Mouse (Mus musculus): ENCODE data around the gene Gsg1l.

Gsg1l gene

GRCm38 (mm10) chr7:126082286-126082741 is at the start of gene Gsg1l:
TSS of gene Gsg1l (minus strand) at chr7:126082411.
- ATAC-seq (ENCODE audit: low TSS enrichment), result peak; percentile 28; the same call in 1 of the 2 replicates

GRCm38 (mm10) chr7:126127673-126128072 is 45.5 kb upstream of the Gsg1l start:
- no peak for ATAC-seq (ENCODE audit: low TSS enrichment)

GRCm38 (mm10) chr7:126126502-126126901 is 44.3 kb upstream of the Gsg1l start:
- ATAC-seq (ENCODE audit: low TSS enrichment), result no peak

GRCm38 (mm10) chr7:126121533-126121932 is 39.3 kb upstream of the Gsg1l start:
- no peak for ATAC-seq (ENCODE audit: low TSS enrichment)

GRCm38 (mm10) chr7:126119819-126120218 is 37.6 kb upstream of the Gsg1l start:
- ATAC-seq (ENCODE audit: low TSS enrichment), result no peak

- peak; percentile 36; the same call in 1 of the 2 replicates for ATAC-seq (ENCODE audit: low TSS enrichment)
Observed at GRCm38 (mm10) chr7:126113263-126113662, 31.1 kb upstream of the Gsg1l start.

GRCm38 (mm10) chr7:126111230-126111629 is 29.0 kb upstream of the Gsg1l start:
- ATAC-seq (ENCODE audit: low TSS enrichment), result no peak

- ATAC-seq (ENCODE audit: low TSS enrichment), result no peak
Observed at GRCm38 (mm10) chr7:126109898-126110297, 27.7 kb upstream of the Gsg1l start.

- ATAC-seq (ENCODE audit: low TSS enrichment), result peak; percentile 33; the same call in 1 of the 2 replicates
Observed at GRCm38 (mm10) chr7:126100440-126100839, 18.2 kb upstream of the Gsg1l start.

GRCm38 (mm10) chr7:126099835-126100234 is 17.6 kb upstream of the Gsg1l start:
- ATAC-seq (ENCODE audit: low TSS enrichment), result no peak

GRCm38 (mm10) chr7:126099163-126099775 is 17.1 kb upstream of the Gsg1l start:
- ATAC-seq (ENCODE audit: low TSS enrichment), result no peak

GRCm38 (mm10) chr7:126097219-126097915 is 15.2 kb upstream of the Gsg1l start:
- no peak for ATAC-seq (ENCODE audit: low TSS enrichment)

- ATAC-seq (ENCODE audit: low TSS enrichment), result no peak
Observed at GRCm38 (mm10) chr7:126096596-126096995, 14.4 kb upstream of the Gsg1l start.

GRCm38 (mm10) chr7:126094738-126095137 is 12.5 kb upstream of the Gsg1l start:
- ATAC-seq (ENCODE audit: low TSS enrichment), result no peak

- peak; percentile 66 for ATAC-seq (ENCODE audit: low TSS enrichment)
Observed at GRCm38 (mm10) chr7:126093162-126093561, 11.0 kb upstream of the Gsg1l start.

GRCm38 (mm10) chr7:126089782-126090181 is 7.6 kb upstream of the Gsg1l start:
- ATAC-seq (ENCODE audit: low TSS enrichment), result peak; percentile 45

GRCm38 (mm10) chr7:126088155-126088554 is 5.9 kb upstream of the Gsg1l start:
- no peak for ATAC-seq (ENCODE audit: low TSS enrichment)

- ATAC-seq (ENCODE audit: low TSS enrichment), result no peak
Observed at GRCm38 (mm10) chr7:126087602-126088001, 5.4 kb upstream of the Gsg1l start.

GRCm38 (mm10) chr7:126086321-126086741 is 4.1 kb upstream of the Gsg1l start:
- no peak for ATAC-seq (ENCODE audit: low TSS enrichment)

- no peak for ATAC-seq (ENCODE audit: low TSS enrichment)
Observed at GRCm38 (mm10) chr7:126085154-126085553, 2.9 kb upstream of the Gsg1l start.

- no peak for ATAC-seq (ENCODE audit: low TSS enrichment)
Observed at GRCm38 (mm10) chr7:126083980-126084348, 1.8 kb upstream of the Gsg1l start.

- ATAC-seq (ENCODE audit: low TSS enrichment), result 0 out of 2 replicates have a peak, but pooled peaks have one; percentile 16
Observed at GRCm38 (mm10) chr7:126083341-126083979, 1.2 kb upstream of the Gsg1l start.

Data from frontal cortex, adult (tissue).